Mouse (Mus musculus) hindbrain, postnatal 0 days (tissue): Measurements from ENCODE around the gene Cped1. TPM values are rescaled to one million over a fixed set of nuclear protein-coding genes. Genes with fewer than 3 reads are reported as not detected.

Experiments used
- ATAC-seq: fragments of 200-750 bp; cut with Nextera tagmentation; 2 replicates; pipeline ENCODE4 v1.8.0; 2017; ENCODE audit warnings: mild to moderate bottlenecking, moderate TSS enrichment, moderate library complexity
- DNase-seq: peaks from one replicate; pipeline ENCODE4 v3.0.0-alpha.2; 2015; ENCODE audit warnings: low spot score
- H3K27ac ChIP-seq: fragments of 300-500 bp; sonication (generic); 2 replicates; pipeline ENCODE4 v1.5.1; 2014; ENCODE audit warnings: mild to moderate bottlenecking
- H3K27me3 ChIP-seq: fragments of 300-500 bp; sonication (generic); 2 replicates; pipeline ENCODE4 v1.6.1; 2014; ENCODE audit warnings: low read length, mixed read lengths; ENCODE audit not compliant: insufficient read depth
- H3K36me3 ChIP-seq: fragments of 300-500 bp; sonication (generic); 2 replicates; pipeline ENCODE4 v1.6.1; 2014; ENCODE audit warnings: low read length, mixed read lengths; ENCODE audit not compliant: insufficient read depth
- H3K4me1 ChIP-seq: fragments of 300-500 bp; sonication (generic); 2 replicates; pipeline ENCODE4 v1.6.1; 2014; ENCODE audit warnings: antibody characterized with exemption, low read length, mixed read lengths; ENCODE audit not compliant: insufficient read depth
- H3K4me2 ChIP-seq: fragments of 300-500 bp; sonication (generic); 2 replicates; pipeline ENCODE4 v1.6.1; 2014; ENCODE audit warnings: low read depth, mild to moderate bottlenecking, low read length, moderate library complexity, mixed read lengths
- H3K4me3 ChIP-seq: fragments of 300-500 bp; sonication (generic); 2 replicates; pipeline ENCODE4 v1.5.1; 2014; ENCODE audit warnings: low read length
- H3K9ac ChIP-seq: fragments of 300-500 bp; sonication (generic); replicated peaks from 2 replicates; pipeline ENCODE4 v1.6.1; 2014; ENCODE audit warnings: mild to moderate bottlenecking, low read length, moderate library complexity, mixed read lengths
- H3K9me3 ChIP-seq: fragments of 300-500 bp; sonication (generic); 2 replicates; pipeline ENCODE4 v1.6.1; 2016; ENCODE audit warnings: low read length, mixed read lengths
- CTCF ChIP-seq: IDR thresholded peaks from 2 replicates; pipeline ENCODE4 v1.5.1; 2016; ENCODE audit warnings: antibody characterized with exemption, control low read depth, low read depth
- WGBS: fragments of 180-500 bp; shearing (Covaris S2); extraction: QIAGEN DNeasy Blood & Tissue Kit; methylation state at CpG from one replicate; pipeline ENCODE4 v1.1.7; 2014; 5-methylcytosine and 5-hydroxymethylcytosine counted together
- polyA plus RNA-seq: library from polyadenylated mRNA; unstranded; fragments of >200 nt; fragmentation: Nextera tagmentation; extraction: Ambion mirVana; gene quantifications from 2 replicates; pipeline ENCODE4 v1.2.1, GENCODE M21; 2015
- total RNA-seq: library from RNA; depleted of rRNA; stranded (reverse); fragments of >200 nt; gene quantifications from 2 replicates; pipeline ENCODE4 v1.2.3, GENCODE M21; 2014

Cped1 gene
- total and polyA plus RNA-seq, 2 experiments from 2014 or later = 3.1 to 4.6 TPM

- DNase-seq (peak; percentile 31), ATAC-seq (0 out of 2 replicates have a peak, but pooled peaks have one; percentile 10)
- Histone ChIP-seq H3K27ac (no peak overlapping the region), H3K36me3 (no peaks in the 10 kb centered on the region), H3K4me2 (peak overlapping the region; percentile 23; the same call in 1 of the 2 replicates), H3K27me3 (no peaks in the 10 kb centered on the region), H3K4me1 (no peaks in the 10 kb centered on the region), H3K9me3 (no peaks in the 10 kb centered on the region), H3K4me3 (no peak overlapping the region), H3K9ac (no peak overlapping the region)
- 66% methylated on average over 10 of the region's 10 CpGs for WGBS
- TF ChIP-seq CTCF = no peak
Measured at GRCm38 (mm10) chr6:22180316-22180715, 194.6 kb downstream of the Cped1 start.

- Histone ChIP-seq H3K36me3 (no peaks in the 10 kb centered on the region), H3K4me2 (no peak overlapping the region), H3K9ac (no peak overlapping the region), H3K4me1 (no peaks in the 10 kb centered on the region), H3K27me3 (no peaks in the 10 kb centered on the region), H3K9me3 (no peaks in the 10 kb centered on the region), H3K4me3 (no peak overlapping the region), H3K27ac (no peak overlapping the region)
- TF ChIP-seq CTCF = no peak
- ATAC-seq (no peak), DNase-seq (no peak)
- 94% methylated on average over 8 of the region's 8 CpGs for WGBS
Measured at GRCm38 (mm10) chr6:22186967-22187366, 201.3 kb downstream of the Cped1 start.

GRCm38 (mm10) chr6:22189346-22190335 lies 203.9 kb downstream of the Cped1 start:
- no peak for TF ChIP-seq CTCF
- H3K9me3 ChIP-seq = no peaks in the 10 kb centered on the region
- H3K4me2 ChIP-seq = peak overlapping the region; percentile 29
- DNase-seq (peak; percentile 56), ATAC-seq (peak; percentile 68)
- no peaks in the 10 kb centered on the region for H3K27me3 ChIP-seq
- H3K9ac ChIP-seq = no peak overlapping the region
- H3K27ac ChIP-seq = no peak overlapping the region
- H3K4me1 ChIP-seq = no peaks in the 10 kb centered on the region
- H3K4me3 ChIP-seq = no peak overlapping the region
- WGBS = 55% methylated on average over 24 of the region's 24 CpGs
- H3K36me3 ChIP-seq = no peaks in the 10 kb centered on the region

- 82% methylated on average over 3 of the region's 3 CpGs for WGBS
- no peak overlapping the region for H3K27ac ChIP-seq
- no peak overlapping the region for H3K9ac ChIP-seq
- H3K4me1 ChIP-seq = no peaks in the 10 kb centered on the region
- no peak overlapping the region for H3K4me2 ChIP-seq
- no peaks in the 10 kb centered on the region for H3K9me3 ChIP-seq
- H3K36me3 ChIP-seq = no peaks in the 10 kb centered on the region
- TF ChIP-seq CTCF = no peak
- no peak for ATAC-seq
- no peak overlapping the region for H3K4me3 ChIP-seq
- no peaks in the 10 kb centered on the region for H3K27me3 ChIP-seq
- DNase-seq = no peak
Measured at GRCm38 (mm10) chr6:22198603-22199002, 212.9 kb downstream of the Cped1 start.

DNA sequence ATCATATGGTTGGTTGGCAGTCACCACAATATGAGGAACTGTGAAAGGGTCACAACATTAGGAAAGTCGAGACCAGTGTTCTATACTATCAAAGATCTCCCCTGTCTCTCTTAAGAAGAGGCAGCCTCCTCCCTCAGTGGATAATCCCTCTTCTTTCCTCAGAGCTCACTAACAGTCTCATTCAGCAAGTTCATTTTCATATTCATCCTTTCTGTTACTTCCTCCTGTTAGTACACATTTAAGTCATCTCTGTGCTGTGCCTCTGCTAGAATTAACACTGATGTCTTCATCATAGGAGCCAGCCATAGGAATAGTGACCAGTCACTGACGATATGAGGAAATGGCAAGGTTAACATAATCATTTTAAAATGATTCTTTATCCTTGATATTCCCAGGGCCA lies 213.8 kb downstream of the Cped1 start:
- WGBS = 87% methylated on average over 2 of the region's 2 CpGs

DNA sequence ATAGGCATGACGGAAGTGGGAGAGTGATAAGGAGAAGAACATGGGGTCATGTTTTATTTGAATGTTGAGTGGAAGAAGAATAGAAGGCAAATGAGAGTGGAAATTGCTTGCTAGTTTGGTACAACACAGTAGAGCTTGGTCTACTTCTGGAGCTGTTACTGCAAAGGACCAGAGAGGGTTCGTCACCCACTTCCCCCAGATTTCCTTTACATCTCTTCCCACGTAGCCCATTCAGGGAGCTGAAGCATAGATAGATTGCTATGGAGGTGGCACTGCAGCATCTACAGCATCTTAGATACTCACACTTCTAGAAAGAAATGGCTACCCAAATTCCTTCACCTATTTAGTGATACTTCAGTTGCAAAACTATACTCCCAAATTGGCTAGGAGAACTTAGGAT lies 214.4 kb downstream of the Cped1 start:
- H3K4me1 ChIP-seq = peaks cover 2% of the 10 kb centered on the region; the same call in 1 of the 2 replicates
- TF ChIP-seq CTCF = no peak

More for the DNA sequence above, 213.8 kb downstream of the Cped1 start:
- H3K27ac ChIP-seq = no peak overlapping the region
- no peak for TF ChIP-seq CTCF
- no peaks in the 10 kb centered on the region for H3K9me3 ChIP-seq
- no peak for ATAC-seq
- no peak for DNase-seq
- H3K4me2 ChIP-seq = no peak overlapping the region
- H3K4me3 ChIP-seq = no peak overlapping the region
- H3K9ac ChIP-seq = no peak overlapping the region
- H3K27me3 ChIP-seq = no peaks in the 10 kb centered on the region
- H3K36me3 ChIP-seq = no peaks in the 10 kb centered on the region
- H3K4me1 ChIP-seq = no peaks in the 10 kb centered on the region

DNA sequence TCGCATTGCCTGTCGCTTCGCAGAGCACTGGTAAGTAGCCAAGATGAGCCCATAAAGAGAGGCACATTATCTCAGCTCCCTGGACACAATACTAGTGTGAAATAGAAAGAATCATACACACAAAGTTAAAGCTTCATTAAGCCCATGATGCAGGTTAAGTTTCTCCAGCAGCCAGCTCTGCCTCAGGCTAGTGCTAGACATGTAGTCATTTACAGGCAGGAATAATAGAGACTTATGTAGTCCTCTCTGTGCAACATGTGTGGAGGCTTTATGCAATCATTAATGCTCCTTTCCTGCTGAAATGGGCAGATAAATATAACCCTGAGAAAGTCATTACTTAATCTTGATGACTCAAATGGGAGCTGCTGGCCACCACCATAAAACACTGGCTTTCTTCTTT lies 216.2 kb downstream of the Cped1 start:
- no peaks in the 10 kb centered on the region for H3K9me3 ChIP-seq
- H3K4me3 ChIP-seq = no peak overlapping the region
- H3K27me3 ChIP-seq = no peaks in the 10 kb centered on the region
- H3K27ac ChIP-seq = no peak overlapping the region
- peaks cover 7% of the 10 kb centered on the region; the same call in 1 of the 2 replicates for H3K4me1 ChIP-seq
- H3K36me3 ChIP-seq = no peaks in the 10 kb centered on the region
- DNase-seq = peak; percentile 14
- H3K9ac ChIP-seq = no peak overlapping the region
- 56% methylated on average over 3 of the region's 3 CpGs for WGBS
- ATAC-seq = no peak
- no peak overlapping the region for H3K4me2 ChIP-seq
- no peak for TF ChIP-seq CTCF

More for the DNA sequence above, 214.4 kb downstream of the Cped1 start:
- Histone ChIP-seq H3K27ac (no peak overlapping the region), H3K4me3 (no peak overlapping the region), H3K9me3 (no peaks in the 10 kb centered on the region), H3K27me3 (no peaks in the 10 kb centered on the region), H3K9ac (no peak overlapping the region), H3K36me3 (no peaks in the 10 kb centered on the region), H3K4me2 (no peak overlapping the region)
- no peak for DNase-seq
- 88% methylated on average over 3 of the region's 3 CpGs for WGBS
- ATAC-seq = no peak
